Mouse (Mus musculus): ENCODE results near the gene Clip1.

- TF ChIP-seq CTCF (IDR thresholded peaks at IDR 0.05; ENCODE audit: control insufficient read depth, insufficient read depth, insufficient replicate concordance, low read depth, low read length) (no peak), POLR2A (IDR thresholded peaks at IDR 0.05; ENCODE audit: control insufficient read depth, low read depth, low read length) (no peak)
Observed at GRCm38 (mm10) chr5:123696244-123696643, 11.8 kb upstream of the Clip1 start.
